Mouse (Mus musculus): ENCODE results near the gene Gm28047.

DNA sequence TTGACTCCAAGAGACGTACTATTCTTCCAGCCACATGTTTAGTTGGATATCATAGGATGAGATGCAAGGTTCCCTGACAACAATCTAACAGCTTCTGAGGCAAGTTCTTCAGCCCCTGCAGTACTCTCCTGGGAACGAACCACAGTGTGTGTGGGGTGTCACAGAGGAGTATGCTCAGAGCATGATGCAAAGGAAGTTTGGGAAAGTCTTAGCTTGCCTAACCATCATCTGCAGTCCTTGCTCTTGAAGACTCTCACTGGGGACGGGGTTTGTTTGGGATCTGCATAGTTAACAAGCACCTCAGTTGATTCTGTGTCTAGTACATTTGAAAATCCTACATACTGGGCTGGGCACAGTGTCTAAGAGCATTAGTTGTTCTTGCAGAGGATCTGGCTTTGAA lies 116.5 kb downstream of the Gm28047 start:
- TF ChIP-seq POLR2A (IDR thresholded peaks at IDR 0.05; ENCODE audit: extremely low read depth, insufficient read depth, low read length) (no peak), CTCF (IDR thresholded peaks at IDR 0.05; ENCODE audit: low read depth, low read length) (no peak)

Data from liver, adult 2 months (tissue).